Mouse (Mus musculus) embryo, embryonic 11 days (tissue): ENCODE data around the gene Stard10.

ENCODE experiments used
- DNase-seq: peaks from one replicate; pipeline ENCODE4 v3.0.0-alpha.2; 2015

Gene Stard10

DNA sequence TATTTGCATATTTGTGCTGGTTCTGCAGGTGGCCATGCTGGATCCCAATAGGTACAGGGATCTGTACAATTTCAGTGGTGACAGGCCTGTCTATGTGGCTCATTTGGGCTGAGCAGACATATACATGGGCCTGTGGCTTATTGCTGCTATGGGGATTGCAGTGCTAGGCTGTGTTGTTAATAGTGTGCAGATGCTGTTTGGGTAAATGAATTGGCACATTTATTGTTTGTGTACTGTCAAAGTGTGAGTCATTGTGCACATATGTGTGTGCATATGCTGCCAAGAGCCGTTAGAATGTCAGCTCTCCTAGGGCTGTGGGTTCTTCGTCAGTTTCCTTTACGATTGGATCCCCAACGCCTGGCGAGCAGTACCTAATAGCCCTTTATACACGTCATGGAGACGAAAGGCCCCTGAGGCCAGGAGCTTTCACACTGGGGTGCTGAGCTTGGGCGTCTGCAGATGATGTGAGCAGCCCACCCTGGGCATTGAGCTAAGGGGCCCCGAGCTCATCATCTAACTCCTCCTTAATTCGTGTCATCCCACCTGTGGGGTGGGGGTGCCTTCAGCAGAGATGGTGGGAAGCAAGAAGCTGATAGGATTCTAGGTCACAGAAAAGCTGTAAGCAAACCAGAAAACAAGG, 59.9 kb downstream of the Stard10 start:
- DNase-seq = no peak

DNA sequence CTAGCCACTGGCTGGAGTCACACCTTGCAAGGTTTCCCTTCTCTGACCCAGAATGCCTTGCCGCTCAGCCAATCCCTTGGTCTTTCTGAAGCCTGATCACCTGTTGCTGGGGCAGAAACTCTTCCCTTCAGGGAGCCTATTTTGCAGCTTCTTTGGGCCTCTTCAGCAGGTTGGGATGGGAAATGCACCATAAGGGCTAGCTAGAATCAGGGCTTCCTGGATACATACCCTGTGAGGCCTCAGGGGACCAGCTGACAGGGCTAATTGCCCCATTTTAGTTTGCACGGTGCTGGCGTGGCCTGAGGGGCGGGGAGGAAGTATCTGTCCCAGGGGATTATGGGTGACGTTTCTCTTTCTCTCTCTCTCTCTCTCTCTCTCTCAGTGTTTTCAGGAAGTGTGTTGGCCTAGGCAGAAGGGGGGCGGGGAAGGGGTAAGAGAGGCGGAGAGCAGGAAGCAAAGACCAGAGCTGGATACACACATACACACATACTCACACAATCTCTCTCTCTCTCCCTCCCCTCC, 60.9 kb downstream of the Stard10 start:
- peak; percentile 58 for DNase-seq

DNA sequence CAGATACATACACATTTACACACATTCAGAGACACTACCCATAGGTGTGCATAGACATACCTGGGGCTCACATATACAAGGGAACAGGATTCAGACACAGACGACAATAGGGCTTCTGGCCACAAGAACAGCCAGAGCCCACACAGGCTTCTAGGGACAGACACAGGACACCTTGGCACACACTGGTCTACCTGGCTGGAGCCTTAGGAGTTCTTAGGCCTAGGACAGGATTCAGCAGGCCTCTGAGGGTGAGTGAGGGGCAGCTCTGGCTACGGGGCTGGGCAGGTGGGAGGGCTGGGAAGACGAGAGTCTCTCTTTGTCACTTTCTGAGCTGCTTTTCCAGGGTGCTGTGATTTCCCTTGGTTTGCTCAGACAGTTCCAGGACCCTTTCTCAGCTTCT, 61.4 kb downstream of the Stard10 start:
- DNase-seq = no peak

DNA sequence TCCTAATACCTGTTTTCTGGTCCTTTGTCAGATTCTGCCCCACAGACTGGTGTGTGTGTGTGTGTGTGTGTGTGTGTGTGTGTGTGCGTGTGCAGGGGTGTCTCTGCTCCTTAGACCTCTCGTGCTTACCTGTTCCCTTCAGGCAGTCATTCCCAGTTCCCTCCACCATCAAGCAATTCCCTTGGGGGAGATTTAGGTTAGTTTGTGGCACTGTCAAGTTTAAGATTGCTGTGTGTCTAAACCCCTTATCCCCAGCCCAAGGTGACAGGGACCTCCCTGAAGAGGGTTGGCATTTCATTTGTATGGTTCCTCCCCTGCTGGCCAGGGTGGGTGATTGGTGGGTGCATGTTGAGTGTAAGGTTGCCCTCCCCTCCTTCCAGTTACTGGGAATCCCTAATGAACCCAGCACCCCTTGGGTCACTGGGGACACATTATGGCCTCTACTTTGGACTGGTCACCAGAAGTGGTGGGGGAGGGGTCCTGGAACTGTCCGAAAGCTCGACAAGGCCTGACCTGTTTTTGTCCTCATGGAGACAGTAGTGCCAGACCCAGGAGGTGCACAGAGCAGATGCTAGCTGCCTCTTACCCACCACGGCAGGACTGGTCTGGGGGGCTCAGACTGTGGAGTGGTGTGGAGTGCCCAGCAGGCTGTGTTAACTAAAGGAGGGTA, 62.0 kb downstream of the Stard10 start:
- DNase-seq = no peak

GRCm38 (mm10) chr7:101379732-101380131, 62.8 kb downstream of the Stard10 start:
- no peak for DNase-seq

DNA sequence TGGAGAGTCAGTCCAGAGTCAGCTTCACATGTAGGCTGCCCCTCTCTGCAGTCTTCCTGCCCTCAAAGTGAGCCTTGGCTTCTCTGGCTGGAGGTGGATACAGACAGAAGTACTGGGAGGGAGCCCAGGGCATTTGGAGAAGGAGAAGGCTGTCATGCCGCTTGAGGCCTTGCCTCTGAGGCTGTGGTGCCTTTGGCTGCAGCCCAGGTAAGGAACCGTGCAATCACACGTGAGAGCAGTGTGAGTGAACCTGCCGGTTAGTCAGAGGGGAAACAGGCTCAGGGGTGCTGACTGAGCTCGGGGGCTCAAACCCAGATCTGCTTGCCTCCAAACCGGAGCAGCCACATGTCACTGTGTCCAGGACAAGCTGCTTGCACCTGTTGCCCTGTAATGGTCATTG, 64.6 kb downstream of the Stard10 start:
- no peak for DNase-seq

DNA sequence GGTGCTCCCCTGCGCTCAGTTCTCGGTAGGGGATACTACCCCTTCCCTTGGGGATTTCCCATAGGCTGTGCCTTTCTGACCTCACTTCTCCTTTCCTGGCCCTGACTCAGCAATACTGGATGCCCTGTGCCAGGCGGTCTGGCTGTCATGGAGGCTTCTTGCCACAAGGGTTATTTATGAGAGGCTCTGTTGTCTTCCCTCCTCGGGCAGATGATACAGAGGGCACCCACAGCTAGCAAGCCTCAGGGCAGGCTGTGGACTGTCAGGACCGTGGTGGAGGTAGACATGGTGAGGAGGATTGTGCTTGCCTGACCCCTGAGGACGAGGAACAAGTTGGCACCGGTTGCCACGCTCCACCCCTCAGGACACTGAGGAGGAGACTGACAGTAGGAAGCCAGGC, 65.5 kb downstream of the Stard10 start:
- DNase-seq = no peak

DNA sequence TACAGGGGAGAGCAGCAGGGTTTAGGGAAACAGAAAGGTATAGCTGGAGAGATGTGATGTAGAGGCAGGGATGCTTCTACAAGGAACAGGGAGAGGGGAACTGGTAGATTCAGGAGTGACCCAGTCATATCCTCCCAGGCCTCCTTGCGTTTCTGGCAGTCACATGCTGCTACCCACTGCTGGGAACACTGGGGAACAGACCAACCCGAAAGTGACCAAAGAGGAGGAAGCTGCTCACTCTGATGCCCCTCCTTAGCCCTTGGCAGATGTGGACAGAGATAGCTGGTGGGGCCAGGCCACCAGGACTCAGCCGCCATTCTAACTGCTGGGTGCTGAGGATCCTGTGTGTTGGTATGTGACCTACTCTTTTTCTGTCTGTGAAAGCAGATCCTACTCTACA, 66.9 kb downstream of the Stard10 start:
- DNase-seq = no peak

DNA sequence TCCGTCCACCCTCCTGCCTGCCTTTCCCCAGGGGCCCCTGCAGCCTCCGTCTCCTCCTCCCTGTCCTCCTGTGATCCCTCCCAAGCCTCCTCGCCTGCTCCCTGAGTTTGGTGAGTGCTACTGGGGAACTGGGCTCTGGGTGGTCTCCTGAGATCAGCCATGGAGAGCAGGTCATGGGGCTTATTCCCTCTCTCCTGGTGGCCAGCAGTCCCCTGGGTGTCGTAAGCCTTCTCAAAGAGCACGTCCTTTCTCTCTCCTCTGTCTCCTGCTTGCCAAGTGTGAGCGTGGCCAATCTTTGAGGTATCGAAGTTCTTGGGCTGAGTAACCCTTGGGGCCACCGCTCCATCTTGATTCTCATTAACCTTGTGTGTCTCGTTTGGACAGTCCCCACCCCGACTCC, 68.0 kb downstream of the Stard10 start:
- DNase-seq = no peak

- DNase-seq = peak; percentile 51
Measured at GRCm38 (mm10) chr7:101385331-101385733, 68.4 kb downstream of the Stard10 start.

DNA sequence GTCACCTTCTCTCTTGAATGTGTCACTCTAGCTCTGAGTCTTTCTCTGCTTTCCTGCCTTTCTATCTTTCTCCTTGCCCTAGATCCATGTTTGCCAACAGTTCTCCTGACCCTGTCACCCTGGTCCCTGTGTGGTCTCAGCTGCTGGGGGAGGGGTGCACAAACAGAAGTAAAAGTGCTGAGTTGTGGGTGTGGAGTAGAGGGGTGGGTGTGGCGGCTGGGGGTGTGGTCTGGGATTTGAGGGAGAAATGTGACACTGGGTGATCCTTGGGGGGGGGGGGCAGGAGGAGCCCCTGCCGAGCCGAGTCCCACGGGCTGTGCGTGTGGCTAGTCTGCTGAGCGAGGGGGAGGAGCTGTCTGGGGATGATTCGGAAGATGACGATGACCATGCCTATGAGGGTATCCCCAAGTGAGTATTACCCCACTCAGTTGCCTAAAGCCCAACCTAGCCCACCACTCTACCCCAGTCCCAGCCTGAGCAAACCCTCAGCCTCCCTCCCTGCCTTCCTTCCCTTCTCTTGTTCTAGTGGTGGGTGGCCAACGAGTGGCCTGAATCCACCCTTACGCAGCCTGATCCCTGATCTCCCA, 69.1 kb downstream of the Stard10 start:
- DNase-seq = no peak

DNA sequence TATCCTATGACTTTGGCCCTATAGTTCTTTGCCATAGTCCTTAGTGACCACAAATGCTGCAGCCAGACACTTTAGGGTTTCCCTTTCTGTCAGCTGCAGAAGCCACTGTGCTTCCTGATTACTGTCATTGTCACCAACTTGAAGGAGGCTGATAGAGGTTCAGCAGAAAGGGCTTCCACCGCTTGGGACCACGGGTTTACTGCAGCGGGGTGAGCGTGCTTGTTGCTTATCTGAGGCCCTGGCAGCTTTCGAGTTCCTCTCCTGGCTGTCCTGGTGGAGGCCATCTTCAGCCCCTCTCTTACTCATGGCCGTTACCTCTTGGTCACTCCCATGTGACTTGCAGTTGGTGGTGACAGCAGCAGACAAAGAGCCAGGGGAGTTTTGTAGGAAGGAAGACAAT, 72.4 kb downstream of the Stard10 start:
- no peak for DNase-seq

DNA sequence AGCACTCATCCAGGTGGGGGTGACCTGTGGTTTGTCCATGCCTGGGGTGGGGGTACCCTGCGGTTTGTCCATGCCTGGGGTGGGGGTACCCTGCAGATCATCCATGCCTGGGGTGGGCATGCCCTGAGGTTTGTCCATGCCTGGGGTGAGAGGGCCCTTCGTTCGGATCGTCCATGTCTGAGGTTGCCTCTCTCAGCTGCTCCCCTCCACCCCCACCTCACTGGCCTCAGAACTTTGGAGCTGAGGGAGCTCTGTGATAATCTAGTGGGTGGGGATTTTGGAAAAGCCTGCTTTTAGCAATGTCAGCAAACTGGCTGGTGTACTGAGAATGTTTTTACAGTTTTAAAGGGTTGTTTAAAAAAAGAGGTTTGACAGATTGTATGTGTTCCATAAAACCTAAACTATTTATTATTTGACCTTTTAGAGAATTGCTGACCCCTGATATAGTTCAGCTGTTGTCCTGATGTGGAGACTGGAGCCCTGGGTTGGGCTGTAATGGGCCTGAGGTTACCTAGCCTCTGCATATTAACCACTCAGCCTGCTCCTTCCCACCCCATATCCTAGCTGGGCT, 75.1 kb downstream of the Stard10 start:
- no peak for DNase-seq

- DNase-seq = no peak
Measured at GRCm38 (mm10) chr7:101393015-101393414, 76.1 kb downstream of the Stard10 start.

GRCm38 (mm10) chr7:101393694-101394504, 77.0 kb downstream of the Stard10 start:
- peak; percentile 66 for DNase-seq

- no peak for DNase-seq
Measured at GRCm38 (mm10) chr7:101394569-101394968, 77.7 kb downstream of the Stard10 start.

GRCm38 (mm10) chr7:101395471-101395870, 78.6 kb downstream of the Stard10 start:
- DNase-seq = no peak
